Mouse (Mus musculus): ENCODE results near the gene Olfr1500.
"Not testable (repeated sequence)": the region's sequence is repeated elsewhere in the genome, so short reads cannot be mapped to it uniquely, and the experiment has no call there.

Olfr1500 gene

GRCm38 (mm10) chr19:13830388-13830787 lies at the start of gene Olfr1500:
Olfr1500 (minus strand) TSS chr19:13830488.
- no peak for DNase-seq (ENCODE audit: low read depth, low spot score)

DNA sequence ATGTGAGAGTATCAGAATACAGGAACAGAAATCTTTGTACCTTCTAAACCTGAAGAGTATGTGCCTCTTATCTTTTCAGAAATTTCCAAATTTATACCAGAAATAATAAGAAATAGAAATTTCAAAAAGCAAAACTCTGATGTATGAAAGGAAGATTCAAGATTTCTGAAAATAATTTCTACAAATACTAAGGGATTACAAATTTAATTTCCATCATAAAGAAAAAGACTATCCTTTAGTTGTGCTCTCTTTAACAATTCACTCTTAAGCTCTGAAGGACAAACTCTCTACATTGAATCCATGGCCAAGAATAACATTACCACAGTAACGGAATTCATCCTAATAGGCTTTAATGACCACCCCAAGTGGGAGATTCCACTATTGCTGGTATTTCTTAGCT lies 31.2 kb upstream of the Olfr1500 start, which contains the start of gene Olfr1502:
Olfr1502 (plus strand) TSS at position 301 of the 400 bp plus-strand sequence.
- DNase-seq (ENCODE audit: low read depth, low spot score), result no peak

- DNase-seq (ENCODE audit: low read depth, low spot score), result not testable (repeated sequence)
Measured at GRCm38 (mm10) chr19:13850592-13850991, 20.3 kb upstream of the Olfr1500 start, which contains the start of gene Olfr1501. Olfr1501 (minus strand) TSS chr19:13850692.

DNA sequence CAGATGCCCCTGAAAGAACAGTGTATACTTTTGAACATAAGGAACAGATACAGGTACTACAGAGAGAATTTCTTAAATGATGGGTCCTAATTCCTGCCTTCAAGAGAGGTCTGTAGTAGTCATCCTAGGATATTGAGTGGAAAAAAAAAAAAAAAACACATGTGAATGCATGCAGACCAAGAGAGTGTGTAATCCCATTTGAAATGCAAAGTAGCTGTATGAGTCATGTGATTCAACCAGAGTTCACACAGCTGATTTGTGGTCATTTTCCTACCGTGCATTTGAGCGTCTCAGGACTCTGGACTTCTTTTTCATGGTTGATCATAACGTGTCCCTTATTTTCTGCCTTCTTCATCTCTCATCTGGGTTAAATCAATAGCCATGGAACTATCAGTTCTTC lies 1.8 kb downstream of the Olfr1500 start:
- no peak for DNase-seq (ENCODE audit: low read depth, low spot score)

DNA sequence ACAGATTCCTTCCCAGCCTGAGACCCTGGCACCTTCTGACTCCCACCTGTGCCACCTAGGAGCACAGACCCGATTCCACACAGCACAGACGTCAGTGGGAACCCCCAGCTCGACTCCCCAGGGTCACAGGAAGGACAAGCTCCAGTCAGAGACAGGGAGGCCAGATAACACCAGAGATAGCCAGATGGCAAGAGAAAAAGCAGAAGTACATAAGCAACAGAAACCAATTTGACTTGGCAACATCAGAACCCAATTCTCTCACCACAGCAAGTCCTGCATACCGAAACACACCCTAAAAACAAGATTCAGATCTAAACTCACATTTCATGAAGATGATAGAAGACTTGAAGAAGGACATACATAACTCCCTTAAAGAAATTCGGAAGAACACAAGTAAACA lies 9.4 kb downstream of the Olfr1500 start:
- no peak for DNase-seq (ENCODE audit: low read depth, low spot score)

GRCm38 (mm10) chr19:13819347-13819746 lies 10.9 kb downstream of the Olfr1500 start, which contains the start of gene Olfr1499:
Olfr1499 (minus strand) TSS chr19:13819447.
- DNase-seq (ENCODE audit: low read depth, low spot score), result no peak

GRCm38 (mm10) chr19:13818827-13819226 lies 11.5 kb downstream of the Olfr1500 start:
- no peak for DNase-seq (ENCODE audit: low read depth, low spot score)

DNA sequence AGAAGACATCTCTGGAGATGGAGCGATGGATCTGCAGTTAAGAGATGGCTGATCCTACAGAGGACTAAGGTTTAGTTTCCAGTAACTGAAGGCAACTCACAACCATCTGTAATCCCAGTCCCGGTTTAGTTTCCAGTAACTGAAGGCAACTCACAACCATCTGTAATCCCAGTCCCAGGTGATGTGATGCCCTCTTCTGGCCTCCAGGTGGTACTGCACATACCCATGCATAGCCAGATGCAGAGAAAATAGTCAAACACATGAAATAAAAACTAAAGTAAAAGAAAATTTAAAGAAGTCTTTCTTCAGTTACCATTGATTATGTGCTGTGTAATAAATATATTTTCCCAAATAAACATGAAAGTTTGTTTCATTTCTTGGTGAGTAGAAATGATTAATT lies 17.5 kb downstream of the Olfr1500 start:
- DNase-seq (ENCODE audit: low read depth, low spot score), result no peak

- not testable (repeated sequence) for DNase-seq (ENCODE audit: low read depth, low spot score)
Measured at GRCm38 (mm10) chr19:13805486-13805885, 24.8 kb downstream of the Olfr1500 start.

- no peak for DNase-seq (ENCODE audit: low read depth, low spot score)
Measured at GRCm38 (mm10) chr19:13798102-13798501, 32.2 kb downstream of the Olfr1500 start, which contains the start of gene Olfr1497. Olfr1497 (minus strand) TSS chr19:13798202.

DNA sequence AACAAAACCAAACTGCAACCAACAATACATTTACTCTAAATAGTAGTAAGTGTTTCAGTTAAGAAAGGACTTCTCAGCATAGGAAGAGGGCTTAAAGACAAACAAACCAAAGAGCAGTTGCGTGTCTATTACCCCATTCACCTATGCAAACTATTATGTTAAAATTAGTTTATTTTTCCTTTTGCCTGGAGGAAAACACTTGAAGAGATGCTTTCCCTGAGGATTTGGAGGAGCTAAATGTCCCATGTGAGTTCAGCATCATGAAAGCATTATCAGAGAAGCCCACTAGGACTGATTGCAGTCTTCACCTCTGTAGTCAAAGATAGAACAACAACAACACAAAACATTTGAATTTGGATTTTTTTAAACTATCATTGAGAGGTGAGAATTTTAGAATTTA lies 52.7 kb downstream of the Olfr1500 start, which contains the start of gene Olfr1496:
Olfr1496 (plus strand) TSS at position 301 of the 400 bp plus-strand sequence.
- DNase-seq (ENCODE audit: low read depth, low spot score), result no peak

All from WW6 (cell line).